Mouse (Mus musculus) bone marrow macrophage, adult 2 months (primary cell): Measurements from ENCODE around the gene Cntn4. TPM values are rescaled to one million over a fixed set of nuclear protein-coding genes. Genes with fewer than 3 reads are reported as not detected.

Experiments used
- H3K27ac ChIP-seq: 2 replicates; pipeline ENCODE4 v1.5.1; 2012; ENCODE audit warnings: low read depth, low read length; ENCODE audit not compliant: insufficient read depth
- H3K4me1 ChIP-seq: 2 replicates; pipeline ENCODE4 v1.6.1; 2012; ENCODE audit warnings: low read length; ENCODE audit not compliant: control insufficient read depth, insufficient read depth
- H3K4me3 ChIP-seq: 2 replicates; pipeline ENCODE4 v1.5.1; 2012; ENCODE audit warnings: mild to moderate bottlenecking, low read length, moderate library complexity; ENCODE audit not compliant: insufficient read depth
- CTCF ChIP-seq: IDR thresholded peaks from 2 replicates; pipeline ENCODE4 v1.5.1; 2012; ENCODE audit warnings: low read depth, mild to moderate bottlenecking, low read length, moderate library complexity
- POLR2A ChIP-seq: IDR thresholded peaks from 2 replicates; pipeline ENCODE4 v1.6.1; 2012; ENCODE audit warnings: mild to moderate bottlenecking, low read depth, low read length, borderline replicate concordance
- polyA plus RNA-seq: library from polyadenylated mRNA; stranded (reverse); fragments of >200 nt; gene quantifications from 2 replicates; pipeline ENCODE4 v1.2.4, GENCODE M21; 2012; ENCODE audit not compliant: missing spikeins, insufficient read depth, insufficient read length

The Cntn4 gene
- polyA plus RNA-seq, 1 experiment: not detected

DNA sequence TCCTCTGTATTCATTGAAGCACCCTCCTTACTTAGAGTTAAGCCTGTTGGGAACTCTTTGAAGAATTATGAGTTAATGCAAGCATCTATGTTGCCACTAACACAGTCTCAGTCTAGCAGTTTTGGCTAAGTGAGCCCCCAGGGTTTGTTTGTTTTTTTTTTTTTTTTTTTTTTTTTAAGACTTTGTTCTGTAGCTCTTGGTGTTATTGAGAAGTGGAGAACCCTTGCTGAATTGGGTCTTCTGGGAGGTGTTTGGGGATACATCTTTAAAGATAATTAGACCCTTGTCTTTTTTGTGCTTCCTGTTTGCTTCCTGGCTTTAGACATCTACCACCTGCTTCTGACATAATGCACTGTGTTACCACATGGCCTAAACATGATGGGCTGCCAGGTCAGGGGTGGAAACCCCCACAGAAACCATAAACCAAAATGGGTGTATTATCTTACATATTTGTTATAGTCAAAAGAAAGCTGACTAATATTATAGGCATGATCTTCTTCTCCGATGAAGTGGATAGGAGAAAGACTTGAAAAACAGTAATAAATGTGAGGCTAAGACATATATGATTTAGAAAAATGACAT is 1062.9 kb downstream of the Cntn4 start:
- no peak for TF ChIP-seq CTCF
- no peak for TF ChIP-seq POLR2A
- H3K27ac ChIP-seq: no peak overlapping the region
- H3K4me3 ChIP-seq: no peak overlapping the region
- no peaks in the 10 kb centered on the region for H3K4me1 ChIP-seq

DNA sequence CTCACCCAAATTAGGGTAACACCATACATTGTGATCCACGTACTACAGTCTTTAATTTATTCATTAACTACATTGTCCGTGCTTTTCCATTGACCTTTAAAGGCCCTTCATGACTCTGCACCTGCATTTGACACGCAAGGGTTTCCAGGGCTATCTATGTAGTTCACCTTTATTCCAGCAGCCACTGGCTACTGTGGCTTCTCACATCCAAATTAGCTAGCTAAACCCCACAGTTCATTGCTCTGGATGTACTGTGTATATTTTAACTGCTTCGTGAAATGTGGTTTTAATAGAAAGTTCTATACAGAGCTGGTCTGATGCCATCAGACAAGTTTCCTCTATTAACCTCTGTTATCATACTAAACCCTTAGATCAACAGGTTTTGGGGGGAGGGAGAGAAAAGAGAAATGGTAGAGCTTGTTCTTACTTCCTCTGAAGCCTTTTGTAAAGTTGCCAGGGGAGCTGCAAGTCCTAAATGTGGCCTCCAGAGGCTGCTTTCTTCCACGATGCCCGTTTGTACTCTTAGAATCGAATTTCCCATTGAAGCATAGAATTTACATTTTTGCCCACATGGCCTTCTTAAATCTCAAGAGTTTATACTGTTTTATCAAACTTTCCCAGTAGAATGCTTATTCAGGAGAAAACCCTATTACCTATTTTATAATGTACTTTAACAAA is 1066.2 kb downstream of the Cntn4 start:
- no peaks in the 10 kb centered on the region for H3K4me1 ChIP-seq
- H3K4me3 ChIP-seq: no peak overlapping the region
- H3K27ac ChIP-seq: no peak overlapping the region
- TF ChIP-seq CTCF: no peak
- no peak for TF ChIP-seq POLR2A

DNA sequence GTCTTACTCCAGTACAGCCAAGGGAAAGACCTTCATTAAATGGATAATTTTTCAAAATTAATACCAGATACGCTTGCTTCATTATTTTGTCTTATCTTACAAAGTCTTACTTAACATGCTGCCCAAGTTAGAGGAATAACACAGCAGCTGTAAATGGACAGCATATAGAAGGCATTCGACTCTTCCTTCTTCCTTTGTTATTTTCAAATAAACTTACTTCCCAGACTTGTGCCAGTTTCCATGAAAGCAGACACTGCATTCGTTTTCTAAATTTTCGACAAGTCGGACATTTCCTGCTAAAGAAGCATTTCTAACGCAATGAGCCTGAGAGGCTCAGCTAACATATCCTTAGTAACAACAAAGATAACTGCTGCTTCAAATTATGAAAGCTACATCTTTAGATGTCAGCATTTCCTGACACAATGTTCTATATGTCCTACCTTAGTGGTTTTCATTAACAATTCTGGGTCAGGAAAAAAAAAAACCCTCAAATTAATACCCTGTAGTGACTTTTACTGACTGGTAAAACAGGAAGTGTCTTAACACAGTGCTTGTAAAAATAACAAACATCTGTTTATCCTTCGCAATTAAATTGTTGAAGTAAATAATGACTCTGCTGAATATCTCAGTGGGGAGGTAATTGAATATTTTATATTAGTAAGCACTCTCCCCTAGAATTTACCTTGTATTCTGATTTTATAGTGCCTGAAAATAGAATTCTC is 1068.4 kb downstream of the Cntn4 start:
- no peak overlapping the region for H3K4me3 ChIP-seq
- TF ChIP-seq POLR2A (no peak), CTCF (no peak)
- no peak overlapping the region for H3K27ac ChIP-seq
- peaks cover 2% of the 10 kb centered on the region; the same call in 1 of the 2 replicates for H3K4me1 ChIP-seq

DNA sequence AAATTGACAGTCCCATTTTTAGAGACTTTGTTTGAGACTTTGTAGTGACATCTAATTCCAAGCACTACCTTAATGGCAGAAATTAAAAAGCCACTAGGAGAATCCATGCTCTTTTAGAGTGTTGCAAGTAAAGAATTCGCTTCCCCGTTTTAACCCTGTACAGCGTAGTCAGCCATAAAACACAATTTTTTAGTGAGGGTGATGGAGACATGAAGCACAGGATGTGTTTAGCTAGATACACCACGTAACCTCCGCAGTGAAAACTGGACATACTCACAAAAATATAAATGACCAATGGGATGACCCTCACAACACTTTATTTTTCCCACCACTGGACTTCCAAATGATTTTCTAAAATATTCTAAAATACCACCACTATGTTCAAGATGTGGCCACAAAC is 1069.8 kb downstream of the Cntn4 start:
- no peak overlapping the region for H3K27ac ChIP-seq
- TF ChIP-seq POLR2A: no peak
- TF ChIP-seq CTCF: no peak
- H3K4me3 ChIP-seq: no peak overlapping the region
- H3K4me1 ChIP-seq: peaks cover 2% of the 10 kb centered on the region; the same call in 1 of the 2 replicates

DNA sequence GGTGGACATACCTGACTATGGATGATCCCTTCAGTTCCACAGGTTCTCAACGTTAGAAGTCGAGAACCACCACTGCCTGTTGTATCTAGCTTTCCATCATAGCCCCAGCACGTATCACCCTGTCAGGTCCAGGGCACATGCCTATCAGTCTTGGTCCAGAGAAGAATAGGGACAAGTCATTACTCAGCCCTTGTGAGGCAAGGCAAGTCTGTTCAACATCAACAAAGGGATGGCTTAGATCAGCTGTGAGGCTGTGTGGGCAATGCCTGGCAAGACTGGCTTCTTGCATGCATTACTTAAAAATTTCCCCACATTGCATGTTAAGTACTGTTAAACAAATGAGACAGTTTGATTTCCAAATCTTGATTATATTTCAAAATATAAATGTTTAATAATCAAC is 1070.3 kb downstream of the Cntn4 start:
- H3K27ac ChIP-seq: no peak overlapping the region
- H3K4me3 ChIP-seq: no peak overlapping the region
- peaks cover 2% of the 10 kb centered on the region; the same call in 1 of the 2 replicates for H3K4me1 ChIP-seq
- TF ChIP-seq CTCF (no peak), POLR2A (no peak)
